Mouse (Mus musculus): ENCODE data around the gene 4930568D16Rik. TPM values are rescaled to one million over a fixed set of nuclear protein-coding genes. Genes with fewer than 3 reads are reported as not detected.

The 4930568D16Rik gene
- polyA plus RNA-seq (2014; fragmentation: Nextera tagmentation; extraction: Ambion mirVana) = not detected in 2 replicates

DNA sequence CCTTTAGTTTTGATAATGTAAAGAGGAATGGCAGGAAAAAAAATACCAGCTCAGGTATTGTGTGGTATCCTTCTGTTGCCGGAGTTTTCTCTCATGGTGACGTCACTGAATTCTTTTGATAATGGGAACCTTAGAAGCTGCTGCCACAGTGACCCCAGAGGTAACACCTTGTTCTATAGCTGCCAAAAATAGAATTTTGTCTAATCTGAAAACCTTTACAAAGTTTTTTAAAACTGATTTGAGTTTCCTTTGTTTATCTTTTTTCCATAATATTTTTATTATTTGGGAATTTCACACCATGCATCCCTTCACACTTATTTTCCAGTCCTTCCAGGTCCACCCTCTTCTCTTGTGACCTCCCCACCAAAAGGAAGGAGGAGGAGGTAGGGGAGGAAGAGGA, at the start of gene 4930568D16Rik:
Gene 4930568D16Rik (minus strand): TSS at position 101 of the 400 bp plus-strand sequence.
- WGBS = 80% methylated on average over 2 of the region's 2 CpGs
- H3K4me3 ChIP-seq (ENCODE audit: low read depth, low read length) = no peak within 1 kb of the TSS
- ATAC-seq (replicated peaks; ENCODE audit: low FRiP score, low TSS enrichment, low read depth) = no peak
- no peak within 1 kb of the TSS for H3K4me2 ChIP-seq (ENCODE audit: low read length)
- H3K27me3 ChIP-seq (replicated peaks; ENCODE audit: control insufficient read depth, insufficient read depth, low read length) = no peaks in the 10 kb centered on the region
- H3K9me3 ChIP-seq (ENCODE audit: control insufficient read depth, low read length) = 0 out of 2 replicates have a peak, but pooled peaks cover 2% of the 10 kb centered on the region
- no peaks in the 10 kb centered on the region for H3K4me1 ChIP-seq (replicated peaks; ENCODE audit: control insufficient read depth, insufficient read depth, low read length)
- no peak within 1 kb of the TSS for H3K9ac ChIP-seq (ENCODE audit: low read length)
- no peak within 1 kb of the TSS for H3K27ac ChIP-seq (ENCODE audit: low read depth)
- no peak for DNase-seq (ENCODE audit: low spot score)
- no peaks in the 10 kb centered on the region for H3K36me3 ChIP-seq (ENCODE audit: control insufficient read depth, insufficient read depth, low read length)

DNA sequence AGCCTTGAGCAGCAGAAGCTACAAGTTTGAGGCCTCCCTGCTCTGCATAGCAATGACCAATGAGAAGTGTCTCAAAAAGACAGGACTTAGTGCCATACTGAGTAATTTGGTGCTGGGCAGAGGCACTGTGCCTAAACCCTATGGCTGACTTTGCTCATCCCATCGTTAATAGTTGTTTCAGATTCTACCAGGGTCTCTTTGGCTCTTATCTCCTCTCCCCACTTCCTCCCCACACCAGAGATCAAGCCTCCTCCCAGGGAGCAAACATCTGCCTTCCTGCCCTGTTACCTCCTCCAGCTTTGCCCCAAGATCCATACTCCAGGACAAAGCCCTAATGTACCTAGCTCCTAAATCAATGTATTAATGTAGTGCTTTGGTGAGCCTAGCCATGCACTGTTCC, 49.7 kb upstream of the 4930568D16Rik start:
- H3K4me1 ChIP-seq (replicated peaks; ENCODE audit: control insufficient read depth, insufficient read depth, low read length) = 0 out of 2 replicates have a peak, but pooled peaks cover 3% of the 10 kb centered on the region
- 85% methylated on average over 1 of the region's 1 CpGs for WGBS
- H3K4me2 ChIP-seq (ENCODE audit: low read length) = no peak overlapping the region

DNA sequence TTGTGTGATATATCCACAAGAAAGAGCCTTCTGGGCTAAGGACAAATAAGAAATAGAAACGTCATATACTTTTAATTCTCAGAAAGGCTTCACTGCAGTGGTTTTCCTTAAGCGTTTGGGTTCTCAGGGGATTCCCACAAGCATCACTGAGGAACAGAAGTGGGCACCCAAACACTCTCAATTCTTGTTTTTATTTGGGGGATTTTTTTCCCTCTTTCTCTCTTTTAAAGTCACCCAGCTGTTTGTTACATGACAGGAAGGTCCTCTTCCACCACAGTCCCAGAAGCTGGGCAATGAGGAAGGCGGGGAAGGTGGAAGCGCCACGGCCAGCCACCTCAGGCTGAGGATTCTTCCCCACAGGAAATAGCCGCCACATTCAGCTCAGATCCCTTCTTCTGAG, 48.9 kb upstream of the 4930568D16Rik start:
- H3K4me1 ChIP-seq (replicated peaks; ENCODE audit: control insufficient read depth, insufficient read depth, low read length) = 0 out of 2 replicates have a peak, but pooled peaks cover 3% of the 10 kb centered on the region
- no peaks in the 10 kb centered on the region for H3K27me3 ChIP-seq (replicated peaks; ENCODE audit: control insufficient read depth, insufficient read depth, low read length)
- H3K27ac ChIP-seq (ENCODE audit: low read depth) = no peak overlapping the region
- H3K9me3 ChIP-seq (ENCODE audit: control insufficient read depth, low read length) = peaks cover 5% of the 10 kb centered on the region
- 77% methylated on average over 6 of the region's 6 CpGs for WGBS
- H3K9ac ChIP-seq (ENCODE audit: low read length) = no peak overlapping the region
- DNase-seq (ENCODE audit: low spot score) (no peak), ATAC-seq (replicated peaks; ENCODE audit: low FRiP score, low TSS enrichment, low read depth) (no peak)
- peaks cover 19% of the 10 kb centered on the region for H3K36me3 ChIP-seq (ENCODE audit: control insufficient read depth, insufficient read depth, low read length)
- no peak overlapping the region for H3K4me2 ChIP-seq (ENCODE audit: low read length)
- no peak overlapping the region for H3K4me3 ChIP-seq (ENCODE audit: low read depth, low read length)

More for the DNA sequence above, 49.7 kb upstream of the 4930568D16Rik start:
- H3K4me3 ChIP-seq (ENCODE audit: low read depth, low read length) = no peak overlapping the region
- peaks cover 5% of the 10 kb centered on the region for H3K9me3 ChIP-seq (ENCODE audit: control insufficient read depth, low read length)
- DNase-seq (ENCODE audit: low spot score) (no peak), ATAC-seq (replicated peaks; ENCODE audit: low FRiP score, low TSS enrichment, low read depth) (no peak)
- peaks cover 24% of the 10 kb centered on the region for H3K36me3 ChIP-seq (ENCODE audit: control insufficient read depth, insufficient read depth, low read length)
- no peak overlapping the region for H3K27ac ChIP-seq (ENCODE audit: low read depth)
- H3K9ac ChIP-seq (ENCODE audit: low read length) = no peak overlapping the region
- H3K27me3 ChIP-seq (replicated peaks; ENCODE audit: control insufficient read depth, insufficient read depth, low read length) = no peaks in the 10 kb centered on the region

DNA sequence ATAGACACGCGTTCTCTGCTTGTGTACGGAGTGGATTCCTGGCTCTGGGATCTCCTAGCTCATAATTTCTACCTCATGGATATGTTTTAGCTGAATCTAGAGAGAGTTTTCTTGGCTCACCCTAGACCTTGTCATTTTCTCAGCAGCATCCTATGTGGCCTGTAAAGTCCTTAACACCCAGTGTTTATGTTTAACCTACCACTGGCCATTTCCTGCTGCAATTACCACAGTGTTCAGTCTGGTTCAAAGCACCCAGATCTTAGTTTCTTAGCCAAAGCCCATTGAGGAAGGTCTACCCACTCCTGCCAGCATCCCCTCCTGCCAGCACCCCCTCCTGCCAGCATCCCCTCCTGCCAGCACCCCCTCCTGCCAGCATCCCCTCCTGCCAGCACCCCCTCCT, 45.3 kb upstream of the 4930568D16Rik start:
- 0 out of 2 replicates have a peak, but pooled peaks cover 3% of the 10 kb centered on the region for H3K4me1 ChIP-seq (replicated peaks; ENCODE audit: control insufficient read depth, insufficient read depth, low read length)
- 86% methylated on average over 3 of the region's 3 CpGs for WGBS
- ATAC-seq (replicated peaks; ENCODE audit: low FRiP score, low TSS enrichment, low read depth) (no peak), DNase-seq (ENCODE audit: low spot score) (no peak)
- H3K4me2 ChIP-seq (ENCODE audit: low read length) = no peak overlapping the region
- peaks cover 4% of the 10 kb centered on the region; the same call in 1 of the 2 replicates for H3K36me3 ChIP-seq (ENCODE audit: control insufficient read depth, insufficient read depth, low read length)
- no peaks in the 10 kb centered on the region for H3K9me3 ChIP-seq (ENCODE audit: control insufficient read depth, low read length)
- no peak overlapping the region for H3K9ac ChIP-seq (ENCODE audit: low read length)
- H3K4me3 ChIP-seq (ENCODE audit: low read depth, low read length) = no peak overlapping the region
- H3K27me3 ChIP-seq (replicated peaks; ENCODE audit: control insufficient read depth, insufficient read depth, low read length) = no peaks in the 10 kb centered on the region
- H3K27ac ChIP-seq (ENCODE audit: low read depth) = no peak overlapping the region

DNA sequence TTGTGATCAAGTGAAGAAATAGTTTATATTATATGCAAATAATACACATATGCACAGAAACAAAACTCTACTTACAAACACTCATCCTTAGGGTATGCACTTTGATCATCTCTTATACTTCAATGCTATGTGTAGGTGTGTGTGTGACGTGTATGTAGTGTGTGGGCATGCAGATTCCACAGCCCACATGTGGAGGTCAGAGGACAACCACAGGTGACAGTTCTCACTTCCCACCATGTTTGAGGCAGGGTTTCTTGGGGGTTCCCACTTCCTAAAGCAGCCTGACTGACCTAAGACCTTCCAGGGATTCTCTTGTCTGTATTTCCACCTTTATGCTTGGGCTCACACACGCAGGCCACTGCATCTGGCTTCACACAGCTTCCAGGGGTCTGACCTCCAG, 44.7 kb upstream of the 4930568D16Rik start:
- H3K27ac ChIP-seq (ENCODE audit: low read depth) = no peak overlapping the region
- H3K4me1 ChIP-seq (replicated peaks; ENCODE audit: control insufficient read depth, insufficient read depth, low read length) = 0 out of 2 replicates have a peak, but pooled peaks cover 3% of the 10 kb centered on the region
- 75% methylated on average over 2 of the region's 2 CpGs for WGBS
- peaks cover 4% of the 10 kb centered on the region; the same call in 1 of the 2 replicates for H3K36me3 ChIP-seq (ENCODE audit: control insufficient read depth, insufficient read depth, low read length)
- DNase-seq (ENCODE audit: low spot score) (no peak), ATAC-seq (replicated peaks; ENCODE audit: low FRiP score, low TSS enrichment, low read depth) (no peak)
- H3K4me3 ChIP-seq (ENCODE audit: low read depth, low read length) = no peak overlapping the region
- no peak overlapping the region for H3K9ac ChIP-seq (ENCODE audit: low read length)
- no peaks in the 10 kb centered on the region for H3K9me3 ChIP-seq (ENCODE audit: control insufficient read depth, low read length)
- H3K27me3 ChIP-seq (replicated peaks; ENCODE audit: control insufficient read depth, insufficient read depth, low read length) = no peaks in the 10 kb centered on the region
- H3K4me2 ChIP-seq (ENCODE audit: low read length) = no peak overlapping the region

DNA sequence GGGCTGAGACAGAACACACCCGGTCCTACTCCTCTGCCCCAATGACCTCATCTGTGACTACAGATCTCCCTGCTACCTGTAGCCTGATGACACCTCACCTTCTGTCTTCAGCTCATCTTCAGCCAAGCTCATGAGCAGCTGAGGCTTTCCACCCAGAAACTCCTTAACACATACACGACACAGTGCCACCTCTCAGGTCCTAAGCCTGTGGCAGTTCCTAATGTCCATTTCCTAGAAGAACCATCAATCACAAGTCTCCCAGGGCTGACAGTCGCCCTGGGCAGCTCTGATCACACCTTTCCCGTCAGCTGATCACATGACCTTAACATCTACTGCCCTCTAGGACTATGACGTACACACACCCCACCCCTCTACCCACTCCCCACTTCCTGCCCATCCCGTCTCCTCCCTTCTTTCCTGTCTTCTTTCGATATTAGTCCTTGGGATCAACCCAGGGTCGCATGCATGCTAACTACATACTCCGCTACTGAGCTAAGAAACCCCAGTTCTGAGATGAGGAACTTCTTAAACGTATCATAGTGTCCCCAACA, 44.2 kb upstream of the 4930568D16Rik start:
- Histone ChIP-seq H3K4me2 (ENCODE audit: low read length) (no peak overlapping the region), H3K9me3 (ENCODE audit: control insufficient read depth, low read length) (no peaks in the 10 kb centered on the region), H3K4me3 (ENCODE audit: low read depth, low read length) (no peak overlapping the region), H3K4me1 (replicated peaks; ENCODE audit: control insufficient read depth, insufficient read depth, low read length) (0 out of 2 replicates have a peak, but pooled peaks cover 3% of the 10 kb centered on the region), H3K9ac (ENCODE audit: low read length) (no peak overlapping the region), H3K27ac (ENCODE audit: low read depth) (no peak overlapping the region), H3K27me3 (replicated peaks; ENCODE audit: control insufficient read depth, insufficient read depth, low read length) (no peaks in the 10 kb centered on the region), H3K36me3 (ENCODE audit: control insufficient read depth, insufficient read depth, low read length) (peaks cover 4% of the 10 kb centered on the region; the same call in 1 of the 2 replicates)
- WGBS = 67% methylated on average over 10 of the region's 10 CpGs
- ATAC-seq (replicated peaks; ENCODE audit: low FRiP score, low TSS enrichment, low read depth) (no peak), DNase-seq (ENCODE audit: low spot score) (no peak)

GRCm38 (mm10) chr2:35409466-35409865, 41.9 kb upstream of the 4930568D16Rik start:
- Histone ChIP-seq H3K27me3 (replicated peaks; ENCODE audit: control insufficient read depth, insufficient read depth, low read length) (no peaks in the 10 kb centered on the region), H3K4me1 (replicated peaks; ENCODE audit: control insufficient read depth, insufficient read depth, low read length) (0 out of 2 replicates have a peak, but pooled peaks cover 3% of the 10 kb centered on the region), H3K36me3 (ENCODE audit: control insufficient read depth, insufficient read depth, low read length) (peaks cover 4% of the 10 kb centered on the region; the same call in 1 of the 2 replicates), H3K4me3 (ENCODE audit: low read depth, low read length) (no peak overlapping the region), H3K9me3 (ENCODE audit: control insufficient read depth, low read length) (no peaks in the 10 kb centered on the region), H3K4me2 (ENCODE audit: low read length) (no peak overlapping the region), H3K9ac (ENCODE audit: low read length) (no peak overlapping the region), H3K27ac (ENCODE audit: low read depth) (no peak overlapping the region)
- DNase-seq (ENCODE audit: low spot score) (no peak), ATAC-seq (replicated peaks; ENCODE audit: low FRiP score, low TSS enrichment, low read depth) (no peak)
- WGBS = 89% methylated on average over 6 of the region's 6 CpGs

DNA sequence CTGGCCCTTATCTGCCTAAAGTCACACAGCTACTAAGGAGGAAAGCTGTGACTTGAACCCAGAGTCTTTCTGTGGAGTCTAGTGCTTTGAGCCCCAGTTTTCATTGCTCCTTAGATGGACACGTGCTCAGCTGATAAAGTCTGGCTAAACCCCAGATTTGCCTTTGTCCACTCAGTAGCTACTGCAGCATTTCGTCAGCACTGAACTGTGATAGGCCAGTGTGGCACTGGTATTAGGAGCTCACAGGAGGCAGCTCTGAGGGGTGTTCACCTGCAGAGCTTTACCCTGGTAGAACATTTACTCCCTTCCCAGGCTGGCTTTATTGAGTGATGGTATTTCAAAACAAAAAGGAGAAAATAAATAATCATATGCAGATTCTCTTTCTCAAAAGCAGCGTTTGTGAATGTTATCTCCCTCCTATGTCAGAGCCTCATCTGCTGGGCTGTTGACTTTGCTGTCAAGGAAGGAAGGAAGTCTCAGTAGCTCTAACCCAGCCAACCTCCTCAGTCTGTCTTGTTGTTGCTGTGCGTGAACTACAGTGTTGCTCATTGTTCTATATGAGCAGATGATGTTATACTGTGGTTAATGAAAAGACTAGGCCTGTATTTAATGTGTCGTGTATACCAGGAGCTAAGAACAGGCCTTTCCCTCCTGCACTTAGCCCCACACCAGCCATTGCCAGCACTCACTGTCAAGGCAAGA, 41.0 kb upstream of the 4930568D16Rik start:
- 0 out of 2 replicates have a peak, but pooled peaks cover 3% of the 10 kb centered on the region for H3K4me1 ChIP-seq (replicated peaks; ENCODE audit: control insufficient read depth, insufficient read depth, low read length)
- WGBS = 65% methylated on average over 5 of the region's 5 CpGs
- no peak overlapping the region for H3K9ac ChIP-seq (ENCODE audit: low read length)
- H3K27me3 ChIP-seq (replicated peaks; ENCODE audit: control insufficient read depth, insufficient read depth, low read length) = no peaks in the 10 kb centered on the region
- no peak for ATAC-seq (replicated peaks; ENCODE audit: low FRiP score, low TSS enrichment, low read depth)
- H3K4me3 ChIP-seq (ENCODE audit: low read depth, low read length) = no peak overlapping the region
- no peaks in the 10 kb centered on the region for H3K9me3 ChIP-seq (ENCODE audit: control insufficient read depth, low read length)
- H3K36me3 ChIP-seq (ENCODE audit: control insufficient read depth, insufficient read depth, low read length) = peaks cover 4% of the 10 kb centered on the region; the same call in 1 of the 2 replicates
- no peak overlapping the region for H3K4me2 ChIP-seq (ENCODE audit: low read length)
- H3K27ac ChIP-seq (ENCODE audit: low read depth) = no peak overlapping the region
- DNase-seq (ENCODE audit: low spot score) = no peak

Measured in intestine, embryonic 14.5 days (tissue).